Mouse (Mus musculus) embryo, embryonic 11.5 days (tissue): ENCODE data around the gene Ccnk.
A peak's percentile ranks its signal among the peaks of the same experiment; 100 is the strongest.

Experiments
- DNase-seq: peaks from one replicate; pipeline ENCODE4 v3.0.0-alpha.2; 2012; ENCODE audit warnings: low read depth, low spot score

The Ccnk gene

GRCm38 (mm10) chr12:108221712-108222111 lies 42.3 kb downstream of the Ccnk start:
- DNase-seq = no peak

- no peak for DNase-seq
These were observed 44.0 kb downstream of the Ccnk start for GRCm38 (mm10) chr12:108223357-108223756.

- DNase-seq = no peak
These were observed 46.4 kb downstream of the Ccnk start for GRCm38 (mm10) chr12:108225781-108226180.

- no peak for DNase-seq
These were observed 46.8 kb downstream of the Ccnk start for GRCm38 (mm10) chr12:108226216-108226615.

GRCm38 (mm10) chr12:108226941-108227340 lies 47.6 kb downstream of the Ccnk start:
- DNase-seq = no peak

GRCm38 (mm10) chr12:108227527-108227926 lies 48.1 kb downstream of the Ccnk start:
- DNase-seq = no peak

- DNase-seq = no peak
These were observed 50.7 kb downstream of the Ccnk start for GRCm38 (mm10) chr12:108230077-108230476.

GRCm38 (mm10) chr12:108230821-108231794 lies 51.7 kb downstream of the Ccnk start:
- DNase-seq = no peak

- DNase-seq = no peak
These were observed 52.5 kb downstream of the Ccnk start for GRCm38 (mm10) chr12:108231901-108232300.

GRCm38 (mm10) chr12:108233736-108234135 lies 54.4 kb downstream of the Ccnk start:
- no peak for DNase-seq

GRCm38 (mm10) chr12:108234832-108235602 lies 55.6 kb downstream of the Ccnk start:
- DNase-seq = no peak

- DNase-seq = no peak
These were observed 56.7 kb downstream of the Ccnk start for GRCm38 (mm10) chr12:108235976-108236555.

- no peak for DNase-seq
These were observed 58.1 kb downstream of the Ccnk start for GRCm38 (mm10) chr12:108237300-108238006.

GRCm38 (mm10) chr12:108238395-108239035 lies 59.1 kb downstream of the Ccnk start:
- no peak for DNase-seq

GRCm38 (mm10) chr12:108239441-108239840 lies 60.1 kb downstream of the Ccnk start:
- DNase-seq = no peak

GRCm38 (mm10) chr12:108240401-108240890 lies 61.1 kb downstream of the Ccnk start:
- no peak for DNase-seq

GRCm38 (mm10) chr12:108240953-108241588 lies 61.7 kb downstream of the Ccnk start:
- DNase-seq = peak; percentile 46

GRCm38 (mm10) chr12:108241626-108242025 lies 62.2 kb downstream of the Ccnk start:
- DNase-seq = no peak

GRCm38 (mm10) chr12:108242243-108242745 lies 62.9 kb downstream of the Ccnk start:
- DNase-seq = no peak

GRCm38 (mm10) chr12:108244778-108245177 lies 65.4 kb downstream of the Ccnk start:
- no peak for DNase-seq
